Mouse (Mus musculus) hindbrain, embryonic 16.5 days (tissue): ENCODE results near the gene Gm45713. TPM values are rescaled to one million over a fixed set of nuclear protein-coding genes. Genes with fewer than 3 reads are reported as not detected.

Source experiments
- ATAC-seq: fragments of 200-750 bp; cut with Nextera tagmentation; 2 replicates; pipeline ENCODE4 v1.8.0; 2017; ENCODE audit warnings: moderate TSS enrichment, moderate library complexity
- H3K27ac ChIP-seq: fragments of 300-500 bp; sonication (generic); 2 replicates; pipeline ENCODE4 v1.5.1; 2014; ENCODE audit warnings: low read depth, mild to moderate bottlenecking, control low read depth, low read length, moderate library complexity
- H3K27me3 ChIP-seq: fragments of 300-500 bp; sonication (generic); replicated peaks from 2 replicates; pipeline ENCODE4 v1.6.1; 2014; ENCODE audit warnings: low read length; ENCODE audit not compliant: control insufficient read depth, insufficient read depth
- H3K36me3 ChIP-seq: fragments of 300-500 bp; sonication (generic); 2 replicates; pipeline ENCODE4 v1.6.1; 2014; ENCODE audit warnings: mild to moderate bottlenecking, low read length, moderate library complexity, mixed read lengths; ENCODE audit not compliant: control insufficient read depth, insufficient read depth
- H3K4me1 ChIP-seq: fragments of 300-500 bp; sonication (generic); 2 replicates; pipeline ENCODE4 v1.6.1; 2014; ENCODE audit warnings: low read depth, low read length; ENCODE audit not compliant: control insufficient read depth, insufficient read depth
- H3K4me2 ChIP-seq: fragments of 300-500 bp; sonication (generic); 2 replicates; pipeline ENCODE4 v1.6.1; 2014; ENCODE audit warnings: mild to moderate bottlenecking, low read length, control low read depth, moderate library complexity
- H3K4me3 ChIP-seq: fragments of 300-500 bp; sonication (generic); 2 replicates; pipeline ENCODE4 v1.5.1; 2014; ENCODE audit warnings: mild to moderate bottlenecking, low read length, control low read depth, moderate library complexity
- H3K9ac ChIP-seq: fragments of 300-500 bp; sonication (generic); 2 replicates; pipeline ENCODE4 v1.6.1; 2014; ENCODE audit warnings: low read depth, mild to moderate bottlenecking, control low read depth, low read length, moderate library complexity
- H3K9me3 ChIP-seq: fragments of 300-500 bp; sonication (generic); 2 replicates; pipeline ENCODE4 v1.6.1; 2014; ENCODE audit warnings: mild to moderate bottlenecking, low read length, moderate library complexity; ENCODE audit not compliant: control insufficient read depth
- WGBS: fragments of 180-500 bp; shearing (Covaris S2); extraction: QIAGEN DNeasy Blood & Tissue Kit; methylation state at CpG from one replicate; pipeline ENCODE4 v1.1.7; 2014; 5-methylcytosine and 5-hydroxymethylcytosine counted together
- polyA plus RNA-seq: library from polyadenylated mRNA; unstranded; fragments of >200 nt; fragmentation: Nextera tagmentation; extraction: Ambion mirVana; gene quantifications from 2 replicates; pipeline ENCODE4 v1.2.1, GENCODE M21; 2015

Gm45713 gene
- polyA plus RNA-seq, 1 experiment from 2014 or later = 0.16 TPM

DNA sequence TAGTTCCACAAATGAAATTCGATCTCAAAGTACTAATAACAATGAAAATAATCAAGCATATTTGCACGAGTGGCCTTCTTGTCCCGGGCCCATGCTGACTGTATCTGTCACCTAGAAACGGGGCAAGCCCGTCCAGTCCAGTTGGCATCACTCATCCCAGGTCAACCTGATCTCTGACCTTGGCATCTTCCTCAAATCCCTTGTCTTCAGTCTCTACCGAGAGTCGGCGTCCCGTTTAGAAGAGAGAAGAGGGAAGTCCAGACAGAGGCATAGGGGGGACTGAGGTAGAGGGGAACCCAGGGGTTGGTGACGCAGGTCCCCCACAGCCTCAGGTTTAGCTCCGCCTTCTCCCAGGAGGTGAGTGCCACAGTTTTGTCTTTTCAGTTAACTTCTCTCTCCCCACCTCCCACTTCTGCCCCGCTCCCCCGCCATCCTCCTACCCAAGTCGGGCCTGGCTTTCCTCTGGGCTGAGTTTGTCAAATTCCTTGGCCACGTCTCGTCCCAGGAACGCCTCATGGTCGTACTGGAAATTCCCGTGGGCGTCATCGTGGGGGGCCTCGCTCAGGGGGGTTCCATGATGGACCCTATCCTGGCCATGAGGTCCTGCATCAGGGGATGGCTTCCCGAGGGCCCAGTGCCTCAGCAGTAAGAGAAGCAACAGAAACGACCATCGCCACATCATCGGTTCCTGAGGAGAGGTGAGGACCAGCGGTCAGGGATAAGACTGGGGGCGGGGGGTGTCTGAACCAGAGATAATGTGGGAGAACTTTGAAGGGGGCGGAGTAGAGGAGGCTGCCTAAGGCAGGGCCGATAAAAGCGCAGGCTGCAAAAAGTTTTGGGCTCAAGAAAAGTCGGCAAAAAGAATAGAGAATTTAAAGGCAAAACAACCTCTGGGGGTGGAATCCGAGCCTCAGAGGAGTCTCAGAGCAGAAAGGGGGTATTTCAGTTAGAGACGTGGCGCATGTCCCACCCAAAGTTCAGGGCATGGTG, 44.7 kb downstream of the Gm45713 start:
- Histone ChIP-seq H3K27me3 (no peaks in the 10 kb centered on the region), H3K27ac (0 out of 2 replicates have a peak overlapping the region, but pooled peaks have one; percentile 9), H3K36me3 (no peaks in the 10 kb centered on the region), H3K9ac (peak overlapping the region; percentile 63), H3K4me3 (peak overlapping the region; percentile 41), H3K4me2 (peak overlapping the region; percentile 73), H3K9me3 (no peaks in the 10 kb centered on the region), H3K4me1 (peaks cover 5% of the 10 kb centered on the region)
- WGBS = 15% methylated on average over 35 of the region's 35 CpGs
- peak; percentile 29; the same call in 1 of the 2 replicates for ATAC-seq

DNA sequence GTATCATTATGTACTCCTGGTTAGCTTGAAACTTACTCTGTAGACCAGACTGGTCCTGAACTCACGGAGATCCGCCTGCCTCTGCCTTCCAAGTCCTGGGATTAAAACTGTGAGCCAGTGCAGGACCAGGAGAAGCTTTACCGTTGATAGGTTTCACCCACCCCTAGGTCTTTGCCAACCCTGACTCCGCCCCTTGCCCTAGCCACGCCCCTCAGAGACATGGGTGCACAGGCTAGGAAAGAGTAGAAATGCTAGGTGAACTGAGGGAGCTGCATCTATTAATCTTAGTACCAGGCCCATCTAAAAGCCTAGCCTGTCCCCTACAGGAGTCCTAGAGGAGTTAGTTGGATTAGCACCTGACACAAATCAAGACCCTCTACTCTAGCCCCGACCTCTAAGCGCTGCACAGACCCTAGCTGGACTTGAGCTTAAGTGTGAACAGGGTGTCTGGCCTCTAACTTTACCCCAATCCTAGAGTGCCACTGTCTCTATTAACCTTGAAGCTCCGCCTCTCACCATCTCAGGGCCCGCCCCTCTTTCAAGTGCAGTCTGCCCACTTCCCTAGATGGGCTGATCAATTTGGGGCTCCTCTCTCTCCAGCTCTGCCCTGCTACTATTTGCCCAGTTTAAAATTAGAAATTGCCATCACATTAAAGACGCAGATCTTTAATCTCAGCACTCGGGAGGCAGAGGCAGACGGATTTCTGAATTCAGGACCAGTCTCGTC, 45.6 kb downstream of the Gm45713 start:
- H3K4me3 ChIP-seq = no peak overlapping the region
- H3K9me3 ChIP-seq = no peaks in the 10 kb centered on the region
- 84% methylated on average over 13 of the region's 13 CpGs for WGBS
- peaks cover 5% of the 10 kb centered on the region for H3K4me1 ChIP-seq
- no peak overlapping the region for H3K9ac ChIP-seq
- no peaks in the 10 kb centered on the region for H3K27me3 ChIP-seq
- H3K36me3 ChIP-seq = no peaks in the 10 kb centered on the region
- ATAC-seq = no peak
- no peak overlapping the region for H3K4me2 ChIP-seq
- no peak overlapping the region for H3K27ac ChIP-seq

DNA sequence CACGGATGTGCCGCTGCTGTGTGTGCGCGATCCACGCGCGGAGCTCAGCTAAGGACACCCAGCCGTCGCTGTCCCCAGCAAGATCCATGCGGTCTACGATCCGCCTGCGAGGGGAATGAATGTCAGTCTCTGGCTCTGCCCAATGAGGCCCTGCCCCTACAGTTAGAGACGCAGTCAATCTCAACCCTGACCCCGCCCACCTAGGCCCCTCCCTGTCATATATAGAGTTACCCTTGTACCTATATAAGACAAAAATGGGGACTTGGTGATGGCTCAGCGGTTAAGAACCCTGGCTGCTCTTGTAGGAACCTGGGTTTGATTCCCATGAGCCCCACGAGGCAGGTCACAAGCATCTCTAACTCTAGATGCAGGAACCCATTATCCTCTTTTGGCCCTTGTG, 47.4 kb downstream of the Gm45713 start:
- no peaks in the 10 kb centered on the region for H3K36me3 ChIP-seq
- no peak overlapping the region for H3K27ac ChIP-seq
- H3K4me2 ChIP-seq = no peak overlapping the region
- ATAC-seq = no peak
- 94% methylated on average over 17 of the region's 17 CpGs for WGBS
- H3K4me1 ChIP-seq = peaks cover 5% of the 10 kb centered on the region
- H3K27me3 ChIP-seq = no peaks in the 10 kb centered on the region
- no peaks in the 10 kb centered on the region for H3K9me3 ChIP-seq
- no peak overlapping the region for H3K4me3 ChIP-seq
- no peak overlapping the region for H3K9ac ChIP-seq

DNA sequence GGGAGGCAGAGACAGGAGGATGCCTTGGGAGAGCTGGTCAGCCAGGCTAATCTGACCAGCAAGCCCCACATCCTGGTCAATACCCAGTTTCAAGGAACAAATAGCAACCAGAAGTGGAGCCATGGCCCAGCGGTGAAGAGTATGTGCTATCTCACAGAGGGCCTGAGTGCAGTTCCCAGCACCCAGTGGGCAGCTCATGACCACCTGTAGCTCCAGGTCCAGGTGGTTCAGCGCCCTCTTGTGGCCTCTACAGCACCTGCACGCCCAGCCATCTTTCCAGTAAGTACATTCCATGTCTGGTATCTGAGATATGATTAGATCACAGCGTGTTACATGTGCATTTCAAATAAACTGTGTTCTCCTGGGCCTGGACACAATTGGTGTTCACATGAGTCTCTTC, 49.9 kb downstream of the Gm45713 start:
- WGBS = 76% methylated on average over 4 of the region's 4 CpGs
- Histone ChIP-seq H3K27ac (no peak overlapping the region), H3K4me1 (no peaks in the 10 kb centered on the region; the same call in 1 of the 2 replicates), H3K9ac (no peak overlapping the region), H3K4me3 (no peak overlapping the region), H3K9me3 (no peaks in the 10 kb centered on the region), H3K36me3 (no peaks in the 10 kb centered on the region), H3K27me3 (no peaks in the 10 kb centered on the region), H3K4me2 (no peak overlapping the region)
- ATAC-seq = no peak

DNA sequence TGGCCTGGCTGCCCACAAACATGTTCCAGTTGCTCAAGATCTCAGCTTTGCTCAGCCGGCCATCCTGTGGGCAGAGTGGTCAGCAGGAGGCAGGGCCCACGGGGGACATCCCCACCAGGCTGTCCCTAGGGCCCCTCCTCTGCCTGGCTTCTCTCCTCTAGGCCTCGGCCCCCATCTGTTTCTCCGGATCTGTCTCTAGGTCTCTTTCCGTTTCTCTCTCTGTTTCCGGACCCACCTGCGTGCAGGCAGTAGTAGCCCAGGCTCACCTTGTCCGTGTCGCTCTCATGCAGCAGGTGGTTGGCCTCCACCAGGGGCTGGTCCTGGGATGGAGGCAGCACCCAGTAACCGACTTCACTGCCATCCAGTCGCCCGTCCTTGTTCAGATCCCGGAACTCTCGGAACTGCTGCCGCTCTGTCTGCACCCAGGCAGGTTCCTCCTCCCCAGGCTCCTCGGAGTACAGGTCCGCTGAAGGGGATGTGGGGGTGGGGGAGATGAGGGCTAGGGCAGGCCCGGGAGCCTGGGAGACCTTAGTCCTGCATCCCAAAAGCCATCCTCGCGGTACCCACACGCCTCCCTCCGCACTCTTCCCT, 52.6 kb downstream of the Gm45713 start:
- H3K9me3 ChIP-seq = no peaks in the 10 kb centered on the region
- WGBS = 87% methylated on average over 21 of the region's 22 CpGs
- no peak overlapping the region for H3K27ac ChIP-seq
- peaks cover 2% of the 10 kb centered on the region; the same call in 1 of the 2 replicates for H3K4me1 ChIP-seq
- no peaks in the 10 kb centered on the region for H3K27me3 ChIP-seq
- H3K4me2 ChIP-seq = no peak overlapping the region
- no peaks in the 10 kb centered on the region for H3K36me3 ChIP-seq
- no peak for ATAC-seq
- no peak overlapping the region for H3K4me3 ChIP-seq
- no peak overlapping the region for H3K9ac ChIP-seq

DNA sequence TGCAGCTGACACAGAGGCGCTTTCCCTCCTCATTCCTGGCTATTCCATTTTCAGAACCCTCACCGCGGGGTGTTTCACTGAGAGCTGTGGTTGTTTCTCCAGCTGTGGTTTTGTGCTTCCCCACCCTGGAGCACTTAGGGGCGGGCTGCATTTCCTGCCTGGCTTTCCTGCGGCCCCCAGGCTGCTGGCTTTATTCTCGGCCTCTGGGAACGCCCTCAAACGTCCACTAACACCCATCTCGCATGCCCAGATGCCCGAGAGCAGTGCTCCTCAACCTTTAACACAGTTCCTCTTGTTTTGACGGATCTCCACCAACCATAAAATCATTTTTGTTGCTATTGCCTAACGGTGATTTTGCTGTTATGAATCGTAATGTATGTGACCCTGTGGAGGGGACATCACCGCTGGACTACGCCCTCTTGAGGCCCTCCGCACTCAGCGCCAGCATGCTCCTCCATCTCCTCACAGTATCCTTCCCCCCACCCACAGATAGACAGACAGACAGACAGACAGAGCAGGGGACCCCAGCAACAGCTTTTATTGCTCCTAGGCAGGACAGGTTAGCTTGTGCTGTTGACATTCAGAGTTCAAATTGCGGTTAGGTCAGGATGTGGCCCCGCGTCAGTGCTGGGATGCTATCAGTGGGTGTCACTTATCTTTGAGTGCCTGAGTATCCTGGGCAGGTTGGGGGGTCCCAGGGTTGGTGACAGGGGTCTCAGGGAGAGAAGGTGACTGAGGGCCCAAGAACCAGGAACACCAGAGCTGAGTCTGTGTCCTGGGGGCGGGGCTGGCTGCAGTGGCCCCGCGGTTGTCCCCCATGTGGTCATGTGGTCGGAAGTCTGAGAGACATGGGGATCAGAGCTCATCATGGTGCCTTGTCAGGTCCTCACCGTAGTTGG, 53.4 kb downstream of the Gm45713 start:
- Histone ChIP-seq H3K27me3 (no peaks in the 10 kb centered on the region), H3K9ac (no peak overlapping the region; the same call in 1 of the 2 replicates), H3K4me1 (peaks cover 2% of the 10 kb centered on the region; the same call in 1 of the 2 replicates), H3K9me3 (no peaks in the 10 kb centered on the region), H3K4me3 (no peak overlapping the region), H3K27ac (peak overlapping the region; percentile 46), H3K4me2 (no peak overlapping the region), H3K36me3 (peaks cover 2% of the 10 kb centered on the region; the same call in 1 of the 2 replicates)
- 67% methylated on average over 25 of the region's 25 CpGs for WGBS
- no peak for ATAC-seq

DNA sequence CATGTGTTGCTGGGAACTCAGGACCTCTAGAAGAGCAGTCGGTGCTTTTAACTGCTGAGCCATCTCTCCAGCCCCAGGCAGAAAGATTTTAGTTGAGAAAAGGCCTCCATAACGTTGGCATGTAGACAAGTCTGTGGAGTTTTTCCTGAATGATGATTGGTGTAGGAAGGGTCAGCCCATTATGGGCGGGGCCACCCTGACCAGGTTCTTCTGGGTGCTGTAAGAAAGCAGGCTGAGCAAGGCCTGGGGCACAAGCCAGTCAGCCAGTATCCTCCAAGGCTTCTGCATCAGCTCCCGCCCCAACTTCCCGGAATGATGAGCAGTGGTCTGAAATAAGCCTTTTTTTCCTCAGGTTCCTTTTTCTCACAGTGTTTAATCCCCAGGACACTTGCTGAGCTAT, 55.0 kb downstream of the Gm45713 start:
- no peak for ATAC-seq
- Histone ChIP-seq H3K36me3 (peaks cover 8% of the 10 kb centered on the region; the same call in 1 of the 2 replicates), H3K4me1 (peaks cover 2% of the 10 kb centered on the region; the same call in 1 of the 2 replicates), H3K27ac (no peak overlapping the region), H3K27me3 (no peaks in the 10 kb centered on the region), H3K4me2 (no peak overlapping the region), H3K9me3 (no peaks in the 10 kb centered on the region), H3K4me3 (no peak overlapping the region), H3K9ac (no peak overlapping the region)
- WGBS = 50% methylated on average over 5 of the region's 5 CpGs

DNA sequence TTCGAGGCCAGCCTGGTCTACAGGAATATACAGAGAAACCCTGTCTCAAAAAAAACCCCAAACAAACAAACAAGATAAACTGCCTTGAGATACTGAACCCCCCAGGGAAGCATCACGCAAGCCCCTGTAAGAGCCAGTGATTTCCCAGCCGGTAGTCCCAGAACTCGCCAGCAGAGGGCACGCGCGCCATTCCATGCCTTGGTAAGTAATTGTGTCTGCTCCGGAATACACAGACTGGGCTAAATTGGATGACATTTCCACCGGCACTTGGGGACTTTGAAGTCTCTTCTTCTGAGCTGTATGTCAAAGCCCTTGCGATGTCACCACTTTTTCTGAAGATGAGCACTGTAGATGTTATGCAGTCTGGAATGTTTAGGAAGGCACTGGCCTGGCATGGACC, 56.2 kb downstream of the Gm45713 start:
- no peaks in the 10 kb centered on the region for H3K27me3 ChIP-seq
- peaks cover 2% of the 10 kb centered on the region; the same call in 1 of the 2 replicates for H3K4me1 ChIP-seq
- no peak overlapping the region for H3K27ac ChIP-seq
- no peaks in the 10 kb centered on the region for H3K9me3 ChIP-seq
- H3K36me3 ChIP-seq = peaks cover 8% of the 10 kb centered on the region; the same call in 1 of the 2 replicates
- under 1% methylated on average over 10 of the region's 10 CpGs for WGBS
- peak; percentile 52; the same call in 1 of the 2 replicates for ATAC-seq
- no peak overlapping the region for H3K4me2 ChIP-seq
- H3K9ac ChIP-seq = no peak overlapping the region
- no peak overlapping the region for H3K4me3 ChIP-seq
